Mouse (Mus musculus) cortical plate, adult 2 months (tissue): ENCODE results near the gene Rogdi. TPM values are rescaled to one million over a fixed set of nuclear protein-coding genes. Genes with fewer than 3 reads are reported as not detected.
A peak's percentile ranks its signal among the peaks of the same experiment; 100 is the strongest.

ENCODE experiments used
- H3K27ac ChIP-seq: fragments of 200-500 bp; 2 replicates; pipeline ENCODE4 v1.5.1; 2012; ENCODE audit warnings: low read length, control low read depth, inconsistent platforms; ENCODE audit not compliant: insufficient read depth
- H3K4me1 ChIP-seq: fragments of 200-500 bp; 2 replicates; pipeline ENCODE4 v1.6.1; 2011; ENCODE audit warnings: low read length; ENCODE audit not compliant: control insufficient read depth, insufficient read depth
- H3K4me3 ChIP-seq: fragments of 200-500 bp; 2 replicates; pipeline ENCODE4 v1.5.1; 2011; ENCODE audit warnings: mild to moderate bottlenecking, low read length, control low read depth; ENCODE audit not compliant: insufficient read depth
- CTCF ChIP-seq: fragments of 200-500 bp; IDR thresholded peaks from 2 replicates; pipeline ENCODE4 v1.5.1; 2011; ENCODE audit warnings: mild to moderate bottlenecking, control low read depth, low read length; ENCODE audit not compliant: insufficient read depth; ENCODE audit errors: extremely low read depth
- POLR2A ChIP-seq: fragments of 200-500 bp; IDR thresholded peaks from 2 replicates; pipeline ENCODE4 v1.6.1; 2011; ENCODE audit warnings: mild to moderate bottlenecking, low read length, control low read depth; ENCODE audit not compliant: insufficient read depth; ENCODE audit errors: extremely low read depth
- polyA plus RNA-seq: library from polyadenylated mRNA; depleted of rRNA; stranded (reverse); fragments of >200 nt; gene quantifications from 2 replicates; pipeline ENCODE4 v1.2.3, GENCODE M21; 2012; rRNA removed

Rogdi gene
- polyA plus RNA-seq = 300 and 341 TPM in 2 replicates

GRCm38 (mm10) chr16:5013054-5013838 is at the start of gene Rogdi:
TSS of gene Rogdi (minus strand) at chr16:5013553.
- Histone ChIP-seq H3K27ac (0 out of 2 replicates have a peak within 1 kb of the TSS, but pooled peaks have one; percentile 1), H3K4me1 (peaks cover 5% of the 10 kb centered on the region; the same call in 1 of the 2 replicates), H3K4me3 (peak within 1 kb of the TSS; percentile 90)
- peak; percentile 93 for TF ChIP-seq POLR2A
- TF ChIP-seq CTCF = no peak

GRCm38 (mm10) chr16:5058114-5058513 is 44.8 kb upstream of the Rogdi start:
- Histone ChIP-seq H3K4me3 (no peak overlapping the region), H3K27ac (no peak overlapping the region), H3K4me1 (no peaks in the 10 kb centered on the region)
- TF ChIP-seq CTCF (no peak), POLR2A (no peak)

- peak overlapping the region; percentile 95 for H3K27ac ChIP-seq
- peaks cover 4% of the 10 kb centered on the region; the same call in 1 of the 2 replicates for H3K4me1 ChIP-seq
- TF ChIP-seq POLR2A (no peak), CTCF (no peak)
- peak overlapping the region; percentile 69 for H3K4me3 ChIP-seq
Measured at GRCm38 (mm10) chr16:5050251-5051110, 37.1 kb upstream of the Rogdi start.

- peak within 1 kb of the TSS; percentile 95 for H3K27ac ChIP-seq
- TF ChIP-seq CTCF (no peak), POLR2A (peak; percentile 83)
- peaks cover 4% of the 10 kb centered on the region; the same call in 1 of the 2 replicates for H3K4me1 ChIP-seq
- peak within 1 kb of the TSS; percentile 69 for H3K4me3 ChIP-seq
Measured at GRCm38 (mm10) chr16:5049774-5050234, 36.5 kb upstream of the Rogdi start, which contains the start of the genes Glyr1 and Ubn1. TSS of gene Glyr1 (minus strand) at chr16:5049863. TSS of gene Ubn1 (plus strand) at chr16:5050057.

- TF ChIP-seq CTCF = no peak
- TF ChIP-seq POLR2A = no peak
- Histone ChIP-seq H3K4me3 (peak overlapping the region; percentile 69), H3K4me1 (peaks cover 4% of the 10 kb centered on the region; the same call in 1 of the 2 replicates), H3K27ac (peak overlapping the region; percentile 33; the same call in 1 of the 2 replicates)
Measured at GRCm38 (mm10) chr16:5049182-5049773, 35.9 kb upstream of the Rogdi start.

GRCm38 (mm10) chr16:5045322-5045721 is 32.0 kb upstream of the Rogdi start:
- H3K27ac ChIP-seq = no peak overlapping the region
- no peak for TF ChIP-seq CTCF
- no peak for TF ChIP-seq POLR2A
- no peak overlapping the region for H3K4me3 ChIP-seq
- H3K4me1 ChIP-seq = peaks cover 2% of the 10 kb centered on the region; the same call in 1 of the 2 replicates

GRCm38 (mm10) chr16:5036649-5037234 is 23.4 kb upstream of the Rogdi start:
- TF ChIP-seq POLR2A (no peak), CTCF (no peak)
- H3K27ac ChIP-seq = no peak overlapping the region
- no peak overlapping the region for H3K4me3 ChIP-seq
- H3K4me1 ChIP-seq = no peaks in the 10 kb centered on the region

- no peak overlapping the region for H3K4me3 ChIP-seq
- TF ChIP-seq POLR2A = no peak
- TF ChIP-seq CTCF = no peak
- H3K4me1 ChIP-seq = no peaks in the 10 kb centered on the region
- no peak overlapping the region for H3K27ac ChIP-seq
Measured at GRCm38 (mm10) chr16:5035591-5035990, 22.2 kb upstream of the Rogdi start.
